Mouse (Mus musculus) G1E (cell line): ENCODE results near the gene Dennd2a.

ENCODE experiments used
- CTCF ChIP-seq: IDR thresholded peaks from 2 replicates; pipeline ENCODE4 v1.5.1; 2012; ENCODE audit warnings: low read depth, low read length, inconsistent platforms, mixed read lengths
- GATA1 ChIP-seq: IDR thresholded peaks from 2 replicates; pipeline ENCODE4 v1.6.1; 2012; ENCODE audit warnings: borderline replicate concordance, low read length, inconsistent platforms, mixed read lengths

DNA sequence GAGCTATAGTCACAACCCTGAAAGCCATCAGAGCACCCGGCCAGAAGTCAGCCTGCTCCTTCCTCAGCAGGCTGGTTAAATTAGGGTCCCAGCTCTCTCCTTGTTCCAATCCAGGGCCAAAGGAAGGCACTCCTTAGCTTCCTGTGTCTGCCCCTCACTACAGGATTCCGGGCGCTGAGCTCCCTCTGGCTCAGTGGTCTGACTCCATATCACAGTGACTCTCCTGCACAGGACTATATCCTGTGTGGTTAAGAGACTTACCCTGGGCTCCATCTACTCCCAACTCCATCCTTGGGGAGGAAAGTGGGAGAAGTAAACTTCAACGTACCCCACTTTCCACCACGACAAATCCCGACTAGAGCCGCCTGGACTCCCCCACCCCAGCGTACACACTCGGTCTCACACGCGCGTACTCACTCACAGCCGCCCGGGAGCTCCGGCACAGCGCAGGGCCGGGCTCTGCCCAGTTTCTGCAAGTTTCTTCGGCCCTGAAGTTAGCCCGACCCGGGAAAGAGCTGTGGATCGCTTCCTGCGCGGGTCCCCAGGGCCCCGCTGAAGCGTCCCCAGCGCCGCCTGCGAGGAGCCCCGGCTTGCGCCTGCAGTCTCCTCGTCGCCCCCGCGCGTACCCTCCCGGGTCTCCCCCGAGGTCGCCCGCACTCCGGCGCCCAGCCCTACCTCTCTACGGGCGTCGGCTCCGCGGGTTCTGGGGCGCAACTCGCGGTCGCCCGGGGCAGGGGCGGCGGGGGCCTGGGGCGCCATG is 587 bp downstream of the Dennd2a start:
- TF ChIP-seq CTCF = no peak
- no peak for TF ChIP-seq GATA1
